Comparison of ENCODE assay signal across 18 mouse cellular contexts in the genomic region with DNA sequence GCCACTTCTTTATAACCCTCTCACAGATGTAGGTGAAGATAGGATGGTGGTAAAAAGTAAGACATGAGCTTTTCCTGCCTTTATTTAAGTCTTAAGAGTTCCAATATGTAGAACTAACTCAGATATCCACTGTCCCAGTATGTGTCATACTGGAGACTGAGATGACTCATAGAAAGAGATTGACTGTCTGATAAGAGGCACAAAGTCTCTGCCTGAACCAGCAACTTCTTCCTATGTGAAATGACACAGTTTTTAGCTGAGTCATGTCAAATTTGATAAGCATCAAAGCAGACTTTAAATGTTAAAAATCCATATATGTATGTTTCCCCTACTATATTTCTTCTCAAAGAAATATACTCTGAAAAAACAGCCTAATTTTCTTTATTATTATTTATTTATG.
"Had no signal": no experiment of that assay in that cellular context is flagged by ENCODE, and none has a peak within 500 bp of the region (broad histone marks: within the 10 kb centered on the region; RNA-seq: fewer than 3 reads in every experiment).

No protein-coding gene starts in this region.

- H3K9ac ChIP-seq: liver, embryonic 14.5 days; liver, postnatal 0 days; lung, embryonic 15.5 days; neural tube, embryonic 12.5 days; neural tube, embryonic 15.5 days; stomach, embryonic 15.5 days had no signal

- H3K36me3 ChIP-seq: lung, embryonic 15.5 days; neural tube, embryonic 12.5 days; neural tube, embryonic 15.5 days; stomach, embryonic 15.5 days had no signal

- ATAC-seq: liver, postnatal 0 days had no signal

- DNase-seq: kidney, postnatal 25 days; layer of hippocampus, adult 9-11 months; liver, postnatal 0 days; lung, postnatal 10 days; lung, postnatal 36 days; midbrain, embryonic 14.5 days; right cerebral cortex, adult 18-20 months; right cerebral cortex, postnatal 25 days; spleen, adult 18-20 months; thymus, postnatal 25 days had no signal

- H3K27ac ChIP-seq: kidney, postnatal 0 days; layer of hippocampus, adult 2 months; liver, embryonic 14.5 days; lung, embryonic 15.5 days; neural tube, embryonic 12.5 days; neural tube, embryonic 15.5 days; stomach, embryonic 15.5 days had no signal

- H3K4me3 ChIP-seq: layer of hippocampus, adult 2 months; lung, embryonic 15.5 days; neural tube, embryonic 12.5 days; neural tube, embryonic 15.5 days; stomach, embryonic 15.5 days had no signal

- H3K4me1 ChIP-seq: lung, embryonic 15.5 days; neural tube, embryonic 12.5 days; neural tube, embryonic 15.5 days; stomach, embryonic 15.5 days had no signal

- H3K27me3 ChIP-seq: lung, embryonic 15.5 days; neural tube, embryonic 12.5 days; neural tube, embryonic 15.5 days; stomach, embryonic 15.5 days had no signal

- H3K4me2 ChIP-seq: lung, embryonic 15.5 days; midbrain, embryonic 11.5 days; neural tube, embryonic 12.5 days; neural tube, embryonic 15.5 days; stomach, embryonic 15.5 days had no signal

- H3K9me3 ChIP-seq: lung, embryonic 15.5 days; neural tube, embryonic 12.5 days; neural tube, embryonic 15.5 days; stomach, embryonic 15.5 days had no signal
